Mouse (Mus musculus): ENCODE measurements around the gene Simc1.
A peak's percentile ranks its signal among the peaks of the same experiment; 100 is the strongest.

Gene Simc1

DNA sequence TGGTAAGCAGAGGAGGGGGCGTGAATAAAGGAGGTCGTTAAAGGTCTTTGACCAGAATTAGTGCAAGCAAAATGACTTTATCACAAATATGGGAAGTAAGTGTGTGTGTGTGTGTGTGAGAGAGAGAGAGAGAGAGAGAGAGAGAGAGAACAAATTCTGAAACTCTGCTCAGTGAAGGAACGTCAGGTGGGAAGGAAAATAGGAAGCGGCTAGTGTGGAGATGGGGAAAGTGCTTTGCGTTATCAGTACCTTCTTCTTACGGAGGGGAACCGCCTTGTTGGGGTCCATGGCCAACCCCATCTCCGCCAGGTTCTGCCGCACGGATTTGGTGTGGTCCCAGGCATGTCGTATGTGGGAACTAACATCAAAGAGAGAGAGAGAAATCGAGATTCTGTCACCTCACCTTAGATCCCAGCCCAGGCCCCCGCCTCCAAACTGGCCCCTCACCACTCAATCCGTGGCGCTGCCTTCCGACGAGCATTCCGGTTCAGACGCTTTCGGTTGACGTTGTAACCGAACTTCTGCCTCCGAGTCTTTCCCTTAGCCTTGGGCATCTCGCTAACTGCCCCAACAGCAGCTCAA lies 85.9 kb downstream of the Simc1 start:
- no peak for DNase-seq (ENCODE audit: low spot score)

- peak; percentile 97 for DNase-seq (ENCODE audit: low spot score)
Measured at GRCm38 (mm10) chr13:54589996-54590951, 86.7 kb downstream of the Simc1 start, which contains the start of the genes Nop16 and Higd2a. TSS of gene Nop16 (minus strand) at chr13:54590090. TSS of gene Higd2a (plus strand) at chr13:54590207.

- DNase-seq (ENCODE audit: low spot score): no peak
Measured at GRCm38 (mm10) chr13:54591776-54592356, 88.3 kb downstream of the Simc1 start.

GRCm38 (mm10) chr13:54593617-54594016 lies 90.0 kb downstream of the Simc1 start:
- no peak for DNase-seq (ENCODE audit: low spot score)

DNA sequence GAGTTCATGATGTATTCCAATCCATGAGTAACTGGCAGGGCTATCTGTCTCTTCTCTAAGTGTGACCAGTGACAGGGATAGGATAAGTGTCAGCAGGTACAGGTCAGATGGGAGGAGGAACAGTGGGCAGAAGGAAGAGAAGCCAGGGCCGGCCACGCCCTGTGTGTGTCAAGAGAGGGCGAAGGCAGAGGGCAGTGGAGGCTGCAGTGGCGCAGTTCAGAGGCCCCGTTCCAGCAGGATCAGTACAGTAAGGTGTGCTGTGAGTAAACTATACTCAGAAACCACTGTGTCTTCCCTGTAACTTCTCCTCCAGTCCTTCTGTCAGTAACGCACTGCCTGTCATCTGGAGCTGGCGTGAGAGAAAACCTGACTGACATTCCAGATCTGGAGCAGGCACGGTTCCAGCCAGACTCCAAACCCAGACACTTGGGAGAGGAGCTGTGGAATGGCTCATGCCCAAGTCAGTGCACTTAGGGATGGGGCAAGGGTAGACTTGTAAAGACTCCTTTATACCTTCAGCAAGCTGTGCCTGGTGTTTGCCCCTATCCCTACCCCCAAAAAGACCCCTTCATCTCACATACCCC lies 92.6 kb downstream of the Simc1 start:
- no peak for DNase-seq (ENCODE audit: low spot score)

DNA sequence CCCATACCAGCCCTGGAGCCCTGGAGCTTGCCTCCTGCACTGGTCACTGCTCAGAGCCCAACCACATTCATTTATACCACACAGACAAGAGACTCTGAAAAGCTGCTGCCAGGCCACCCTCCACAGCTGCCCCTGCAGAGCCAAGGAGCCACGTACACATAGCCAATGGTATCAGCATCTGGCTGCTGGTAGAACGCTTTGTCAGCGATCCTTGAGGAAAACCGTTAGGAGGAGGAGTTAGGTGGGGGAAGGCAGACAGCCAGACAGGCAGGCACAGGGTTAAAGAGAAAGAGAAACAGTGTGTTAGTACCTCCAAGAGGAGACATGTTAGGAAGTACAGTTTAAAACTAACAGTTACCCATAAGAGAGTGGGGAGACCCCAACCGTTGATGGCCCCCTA lies 93.3 kb downstream of the Simc1 start:
- no peak for DNase-seq (ENCODE audit: low spot score)

DNA sequence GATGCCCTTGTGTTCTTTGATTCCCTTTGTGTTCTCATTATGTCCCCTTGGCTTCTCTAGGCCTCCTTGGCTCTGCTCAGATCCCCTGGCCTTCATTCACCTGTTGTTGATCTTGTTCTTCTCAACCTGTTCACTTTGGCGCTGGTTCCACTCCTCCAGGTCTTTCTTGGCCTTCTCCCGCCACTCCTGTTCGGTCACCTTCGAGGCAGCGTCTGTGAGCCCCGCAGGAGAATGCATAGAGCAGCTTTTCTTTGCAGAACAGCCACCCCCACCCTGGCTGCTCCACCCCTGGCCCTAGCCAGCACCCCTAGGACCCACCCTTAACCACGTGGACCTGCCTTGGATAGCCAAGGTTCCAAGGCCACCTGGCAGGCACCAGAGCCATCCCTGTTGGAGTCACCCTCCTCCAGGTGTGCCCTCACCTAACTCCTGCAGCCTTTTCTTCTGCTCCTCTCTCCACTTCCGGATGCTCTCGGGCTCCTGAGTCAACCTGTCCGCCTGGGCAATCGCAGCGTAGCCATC lies 95.1 kb downstream of the Simc1 start:
- DNase-seq (ENCODE audit: low spot score): no peak
